Mouse (Mus musculus): ENCODE data around the gene Sh2b3.

Gene Sh2b3

DNA sequence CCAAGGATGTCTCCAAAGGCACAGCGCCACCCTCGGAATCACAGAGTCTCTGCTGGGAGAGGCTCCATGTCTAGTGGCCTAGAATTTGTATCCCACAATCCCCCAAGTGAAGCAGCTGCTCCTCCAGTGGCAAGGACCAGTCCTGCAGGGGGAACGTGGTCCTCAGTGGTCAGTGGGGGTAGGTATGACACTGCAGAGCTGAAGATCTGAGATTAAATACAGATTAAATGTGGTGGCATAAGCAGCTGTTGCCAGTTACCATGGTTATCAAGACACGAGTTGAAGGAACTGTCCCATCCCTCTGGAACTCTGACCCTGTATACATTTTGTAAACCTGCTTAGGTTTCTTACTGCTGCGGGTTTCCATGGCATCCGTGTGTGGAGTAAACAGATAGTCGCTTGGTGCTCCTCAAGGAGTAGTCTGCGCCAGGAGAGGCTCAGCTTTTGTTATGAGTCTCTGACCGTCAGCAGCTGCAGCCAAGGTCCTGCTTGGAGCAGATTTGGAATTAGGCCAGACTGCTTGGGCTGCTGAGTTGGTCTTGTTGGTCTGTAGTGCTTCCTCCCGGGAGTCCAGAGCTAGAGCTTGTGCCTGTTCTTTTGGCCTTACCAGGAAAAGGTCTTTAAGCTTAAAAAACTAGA lies 53.5 kb downstream of the Sh2b3 start:
- no peak for DNase-seq (ENCODE audit: low spot score)

DNA sequence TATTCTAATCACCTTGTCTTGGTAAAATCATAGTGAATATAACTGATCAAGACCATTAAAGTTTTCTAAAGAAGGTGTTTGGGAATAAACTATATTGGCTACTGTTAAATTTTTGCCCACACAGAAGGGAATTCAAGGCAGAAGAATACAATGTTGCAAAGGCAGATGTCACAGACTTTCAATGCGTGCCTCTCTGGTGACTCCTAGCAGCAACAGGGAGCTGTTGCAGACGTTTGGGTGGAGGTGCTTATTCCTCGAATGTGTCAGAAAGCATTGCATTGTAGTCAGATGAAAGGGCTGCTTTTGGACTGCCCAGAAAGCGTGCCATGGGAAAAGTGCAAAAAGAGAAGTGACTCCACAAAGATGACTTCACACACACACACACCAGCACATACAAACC lies 55.0 kb downstream of the Sh2b3 start:
- no peak for DNase-seq (ENCODE audit: low spot score)

DNA sequence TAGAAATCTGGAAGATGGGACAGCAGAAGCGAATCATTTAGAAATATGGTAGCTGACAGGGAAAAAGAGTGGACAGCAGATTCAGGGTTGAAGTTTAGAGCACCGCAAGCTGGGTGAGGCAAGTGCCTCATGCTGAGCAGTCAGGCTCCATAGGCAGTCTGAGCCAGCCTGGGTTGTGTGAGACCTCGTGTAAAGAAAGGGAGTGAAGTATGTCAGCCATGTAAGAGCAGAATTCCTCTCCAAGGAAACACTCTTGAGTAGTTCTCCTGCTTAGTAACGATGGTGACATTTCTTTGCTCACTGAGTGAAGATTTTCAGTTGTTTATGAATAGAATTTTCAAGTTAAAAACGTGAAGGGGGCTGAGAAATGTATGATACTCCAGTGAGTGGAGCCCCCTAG lies 57.3 kb downstream of the Sh2b3 start:
- no peak for DNase-seq (ENCODE audit: low spot score)

DNA sequence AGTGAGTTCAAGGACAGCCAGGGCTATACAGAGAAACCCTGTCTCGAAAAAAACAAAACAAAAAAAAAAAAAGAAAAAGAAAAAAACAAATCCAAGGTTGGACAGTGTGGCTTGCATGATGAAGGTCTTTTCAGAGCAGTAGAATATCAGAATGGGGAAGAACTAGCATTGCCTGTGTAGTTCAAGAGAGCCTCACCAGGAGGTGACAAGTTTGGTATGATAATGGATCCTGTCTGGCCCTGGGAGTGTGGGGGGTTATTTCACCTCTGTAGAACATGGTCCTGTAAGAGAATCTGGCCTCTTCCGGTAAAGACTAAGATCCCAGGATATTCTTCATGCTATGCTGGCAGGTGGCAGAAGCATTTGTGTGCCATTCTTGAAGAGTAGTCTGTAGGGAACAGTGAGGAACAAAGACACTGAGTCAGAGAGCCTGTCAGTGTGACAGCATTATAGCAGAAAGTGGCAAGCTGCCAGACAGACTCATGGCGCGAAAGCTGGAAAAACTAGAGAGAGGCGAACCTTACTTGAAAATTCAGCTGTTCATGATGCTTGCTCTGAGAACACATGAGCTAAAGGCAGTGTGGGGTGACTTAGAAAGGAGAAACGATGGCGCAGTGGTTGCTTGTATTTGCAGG lies 58.8 kb downstream of the Sh2b3 start:
- no peak for DNase-seq (ENCODE audit: low spot score)

DNA sequence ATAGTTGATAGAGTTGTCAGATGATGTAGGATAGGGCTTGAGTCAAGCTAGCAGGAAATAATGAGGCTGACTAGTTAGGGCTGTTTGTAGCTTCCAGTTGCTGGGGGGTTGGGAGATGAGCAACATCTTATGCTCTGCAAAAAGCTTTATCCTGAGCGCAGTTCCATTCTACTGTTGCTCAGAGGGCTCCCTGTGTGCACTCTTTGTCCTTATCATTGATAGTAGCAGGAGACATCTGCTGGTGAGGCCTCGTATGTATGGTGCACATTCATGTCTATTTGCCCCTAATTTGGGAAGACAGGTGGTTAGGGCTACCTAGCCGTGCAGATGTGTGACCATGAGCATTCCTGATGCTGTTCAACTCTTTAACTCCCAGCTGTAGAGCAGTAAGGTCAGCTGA lies 65.8 kb downstream of the Sh2b3 start:
- no peak for DNase-seq (ENCODE audit: low spot score)

DNA sequence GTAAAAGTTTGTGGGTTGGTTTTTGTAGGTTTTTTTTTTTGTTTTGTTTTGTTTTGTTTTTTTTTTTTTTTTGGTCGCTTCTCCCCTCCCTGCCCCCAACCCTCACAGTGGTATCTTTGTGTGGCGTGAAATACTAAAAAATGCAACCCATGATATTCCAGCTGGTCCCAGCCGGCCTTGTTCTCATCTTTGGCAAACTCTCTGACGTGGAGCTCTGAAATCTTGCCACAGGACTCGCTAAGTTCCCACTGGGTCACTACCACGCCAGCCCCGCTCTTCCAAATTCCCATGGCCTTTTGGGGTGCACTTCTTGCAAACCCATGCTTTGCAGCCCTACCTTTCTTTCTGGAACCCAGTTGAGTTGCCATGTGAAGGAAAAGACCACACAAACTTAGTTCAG lies 67.6 kb downstream of the Sh2b3 start:
- no peak for DNase-seq (ENCODE audit: low spot score)

DNA sequence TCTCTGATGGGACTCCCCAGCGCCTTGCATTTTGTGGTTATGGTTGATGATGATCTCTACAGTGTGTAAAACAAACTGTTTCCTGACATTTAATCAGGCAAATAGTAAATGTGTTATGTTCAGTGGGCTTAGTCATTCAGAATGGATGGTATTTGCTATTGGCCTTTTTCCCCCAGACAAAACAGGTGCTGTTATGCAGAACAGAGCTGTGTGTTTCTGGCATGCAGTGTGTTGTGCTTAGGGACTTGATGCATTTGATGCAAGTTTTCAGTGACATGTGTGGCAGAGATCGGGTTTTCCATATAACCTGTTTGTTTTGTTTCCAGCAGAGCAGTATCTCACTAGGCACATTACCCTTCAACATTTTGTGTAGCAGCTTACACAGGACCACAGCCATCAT lies 69.9 kb downstream of the Sh2b3 start:
- DNase-seq (ENCODE audit: low spot score): no peak

DNA sequence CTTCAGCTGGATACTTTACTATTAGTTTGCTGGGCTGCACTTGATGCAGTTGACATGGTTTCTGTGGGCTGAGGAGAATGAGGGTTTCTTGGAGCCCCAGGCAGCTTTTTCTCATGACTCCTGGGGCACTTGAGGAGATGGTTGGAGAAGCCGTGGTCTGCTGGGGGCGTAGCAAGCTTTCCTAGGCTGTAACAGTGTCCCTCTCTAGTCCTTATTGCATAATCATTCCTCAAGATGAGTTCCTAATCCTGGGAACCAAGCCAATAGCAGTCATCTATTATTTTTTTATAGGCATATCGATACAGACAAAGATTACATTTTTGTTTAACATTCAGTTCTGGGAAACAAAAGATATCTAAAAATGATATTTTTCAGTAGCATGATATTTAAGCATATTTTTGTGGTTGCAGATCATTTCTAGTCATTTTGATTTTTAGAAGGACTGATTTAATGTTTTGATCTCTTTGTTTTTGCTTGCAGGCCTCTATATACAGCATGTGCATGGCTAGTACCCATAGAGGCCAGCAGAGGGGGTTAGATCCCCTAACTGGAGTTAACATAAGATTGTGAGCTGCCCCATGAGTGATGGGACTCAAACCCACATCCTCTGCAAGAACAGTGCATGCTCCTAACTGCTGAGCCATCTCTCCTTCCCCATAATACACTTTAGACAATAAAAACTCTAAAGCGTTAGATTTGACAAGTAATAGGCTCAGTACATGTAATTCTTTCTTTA lies 71.2 kb downstream of the Sh2b3 start:
- no peak for DNase-seq (ENCODE audit: low spot score)
